Mouse (Mus musculus): ENCODE results near the gene Jade1. TPM values are rescaled to one million over a fixed set of nuclear protein-coding genes. Genes with fewer than 3 reads are reported as not detected.
A peak's percentile ranks its signal among the peaks of the same experiment; 100 is the strongest.

The Jade1 gene
- polyA plus RNA-seq, 1 experiment from 2014 or later = 10.3 TPM

DNA sequence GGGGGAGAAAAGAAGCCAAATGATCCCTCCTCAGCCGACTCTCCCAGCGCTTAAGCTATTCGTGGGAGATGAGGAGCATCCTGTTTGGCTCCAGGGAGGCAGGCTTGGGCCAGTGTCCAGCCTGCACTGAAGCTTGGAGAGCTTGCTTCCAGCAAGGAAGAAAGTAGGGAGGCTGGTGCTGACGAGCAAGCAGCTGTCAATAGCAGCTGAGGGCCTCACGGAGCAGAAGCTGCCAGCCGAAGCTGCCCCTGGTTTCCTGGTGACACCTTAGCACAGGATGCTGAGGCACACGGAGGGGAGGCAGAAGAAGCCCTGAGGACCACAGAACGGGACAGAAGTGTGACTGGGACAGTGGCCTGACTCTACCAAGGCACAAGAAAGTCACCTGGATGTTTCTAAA, 24.0 kb upstream of the Jade1 start:
- no peak overlapping the region for H3K27ac ChIP-seq (ENCODE audit: low read depth)
- DNase-seq = peak; percentile 39
- ATAC-seq (ENCODE audit: insufficient read depth) = no peak
- no peak overlapping the region for H3K9ac ChIP-seq
- no peaks in the 10 kb centered on the region for H3K36me3 ChIP-seq (ENCODE audit: insufficient read depth)
- H3K27me3 ChIP-seq (ENCODE audit: insufficient read depth, low read length) = no peaks in the 10 kb centered on the region
- H3K4me3 ChIP-seq (ENCODE audit: low read depth, low read length) = no peak overlapping the region
- H3K9me3 ChIP-seq (ENCODE audit: low read depth, low read length) = no peaks in the 10 kb centered on the region
- TF ChIP-seq CTCF (IDR thresholded peaks at IDR 0.05; ENCODE audit: low read depth) = no peak
- WGBS = 15% methylated on average over 8 of the region's 8 CpGs
- H3K4me1 ChIP-seq (ENCODE audit: insufficient read depth) = 0 out of 2 replicates have a peak, but pooled peaks cover 12% of the 10 kb centered on the region
- H3K4me2 ChIP-seq = no peak overlapping the region; the same call in 1 of the 2 replicates

DNA sequence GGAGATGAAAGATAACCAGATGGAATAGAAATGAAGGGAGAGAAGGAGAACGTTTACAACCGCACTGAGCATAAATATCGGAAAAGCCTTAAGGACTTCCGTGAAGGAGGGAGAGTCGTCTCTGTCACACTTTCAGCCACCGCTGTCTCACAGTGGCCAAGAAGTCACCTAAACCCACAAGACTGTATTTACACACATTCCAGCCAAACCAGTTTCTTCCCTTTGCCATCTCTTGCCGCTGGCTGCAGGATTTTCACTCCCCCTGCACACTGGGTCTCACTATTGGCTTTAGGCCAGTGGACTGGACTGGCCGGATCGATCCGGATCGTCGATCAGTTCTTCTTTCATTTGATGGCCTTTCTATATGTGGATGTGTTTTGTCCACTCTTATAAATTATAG, 23.4 kb upstream of the Jade1 start:
- WGBS = 39% methylated on average over 12 of the region's 12 CpGs
- ATAC-seq (ENCODE audit: insufficient read depth) (peak; percentile 56; the same call in 1 of the 2 replicates), DNase-seq (peak; percentile 59)
- H3K27me3 ChIP-seq (ENCODE audit: insufficient read depth, low read length) = no peaks in the 10 kb centered on the region
- no peaks in the 10 kb centered on the region for H3K9me3 ChIP-seq (ENCODE audit: low read depth, low read length)
- no peak overlapping the region for H3K27ac ChIP-seq (ENCODE audit: low read depth)
- H3K4me1 ChIP-seq (ENCODE audit: insufficient read depth) = 0 out of 2 replicates have a peak, but pooled peaks cover 12% of the 10 kb centered on the region
- H3K36me3 ChIP-seq (ENCODE audit: insufficient read depth) = no peaks in the 10 kb centered on the region
- no peak overlapping the region for H3K4me3 ChIP-seq (ENCODE audit: low read depth, low read length)
- peak overlapping the region; percentile 25 for H3K4me2 ChIP-seq
- no peak for TF ChIP-seq CTCF (IDR thresholded peaks at IDR 0.05; ENCODE audit: low read depth)
- H3K9ac ChIP-seq = no peak overlapping the region

DNA sequence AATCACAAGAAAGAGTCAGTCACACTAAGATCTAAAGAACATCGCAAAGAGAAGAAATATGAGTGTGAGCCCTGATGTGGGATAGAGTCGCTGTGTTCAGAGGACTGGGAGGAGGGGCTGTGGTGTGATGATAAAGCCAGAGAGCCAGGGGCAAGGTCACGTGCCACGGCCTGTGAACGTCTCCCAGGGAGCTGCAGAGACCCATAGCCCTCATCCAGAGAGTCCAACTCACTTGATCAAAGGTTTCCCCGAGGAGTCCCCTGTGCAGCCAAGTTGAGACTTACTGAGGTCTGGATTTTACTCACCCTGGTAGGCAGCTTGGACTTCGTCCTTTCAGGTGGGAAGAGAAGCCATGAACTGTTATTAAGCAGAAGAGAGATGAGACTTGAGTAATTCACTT, 21.9 kb upstream of the Jade1 start:
- Histone ChIP-seq H3K27me3 (ENCODE audit: insufficient read depth, low read length) (no peaks in the 10 kb centered on the region), H3K4me1 (ENCODE audit: insufficient read depth) (0 out of 2 replicates have a peak, but pooled peaks cover 12% of the 10 kb centered on the region), H3K9ac (no peak overlapping the region), H3K4me2 (no peak overlapping the region), H3K9me3 (ENCODE audit: low read depth, low read length) (no peaks in the 10 kb centered on the region), H3K4me3 (ENCODE audit: low read depth, low read length) (no peak overlapping the region), H3K27ac (ENCODE audit: low read depth) (no peak overlapping the region), H3K36me3 (ENCODE audit: insufficient read depth) (no peaks in the 10 kb centered on the region)
- no peak for TF ChIP-seq CTCF (IDR thresholded peaks at IDR 0.05; ENCODE audit: low read depth)
- whole genome bisulfite sequencing = 30% methylated on average over 7 of the region's 7 CpGs
- DNase-seq (no peak), ATAC-seq (ENCODE audit: insufficient read depth) (no peak)

DNA sequence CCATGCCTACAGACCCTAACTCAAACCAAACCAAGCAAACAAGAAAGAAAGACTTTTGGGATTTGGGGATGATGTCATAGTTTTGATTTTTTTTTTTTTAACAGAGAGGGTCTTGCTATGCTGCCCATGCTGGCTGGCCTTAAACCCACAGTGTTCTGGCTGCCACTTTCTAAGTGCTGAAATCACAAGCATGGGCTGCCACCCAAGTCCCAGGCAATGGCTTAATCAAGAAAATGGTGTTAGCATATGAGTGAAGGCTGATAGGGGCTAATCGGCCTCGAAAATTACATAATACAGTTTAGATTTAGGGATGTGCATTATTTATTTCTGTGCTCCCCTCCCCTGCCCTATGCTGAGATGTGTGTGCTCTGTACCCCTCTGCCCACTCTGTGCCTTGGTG, 17.6 kb upstream of the Jade1 start:
- no peak overlapping the region for H3K27ac ChIP-seq (ENCODE audit: low read depth)
- no peak for TF ChIP-seq CTCF (IDR thresholded peaks at IDR 0.05; ENCODE audit: low read depth)
- no peak for DNase-seq
- no peak overlapping the region for H3K9ac ChIP-seq
- H3K27me3 ChIP-seq (ENCODE audit: insufficient read depth, low read length) = no peaks in the 10 kb centered on the region
- no peaks in the 10 kb centered on the region for H3K36me3 ChIP-seq (ENCODE audit: insufficient read depth)
- no peak overlapping the region for H3K4me3 ChIP-seq (ENCODE audit: low read depth, low read length)
- no peak overlapping the region for H3K4me2 ChIP-seq
- 68% methylated on average over 2 of the region's 2 CpGs for WGBS
- no peak for ATAC-seq (ENCODE audit: insufficient read depth)
- H3K4me1 ChIP-seq (ENCODE audit: insufficient read depth) = 0 out of 2 replicates have a peak, but pooled peaks cover 3% of the 10 kb centered on the region
- H3K9me3 ChIP-seq (ENCODE audit: low read depth, low read length) = no peaks in the 10 kb centered on the region

DNA sequence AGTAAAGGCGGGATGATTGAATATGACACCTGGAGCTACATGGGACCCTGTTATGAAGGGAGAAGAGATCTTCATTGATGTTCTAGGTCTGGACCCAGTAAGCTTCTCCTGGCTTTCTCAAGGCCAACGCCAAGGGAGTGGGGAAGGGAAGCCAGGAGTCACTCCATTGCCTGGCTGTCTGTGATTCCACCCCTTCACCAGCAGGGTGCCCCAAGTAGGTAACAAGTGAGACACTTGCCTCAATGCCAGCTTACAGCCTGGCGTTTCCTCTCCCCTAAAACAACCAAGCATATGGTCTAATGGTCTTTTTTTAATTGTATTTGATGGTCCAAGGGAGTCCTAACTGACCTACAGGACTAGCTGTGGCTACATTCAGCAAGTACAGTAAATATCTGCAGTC, 14.2 kb upstream of the Jade1 start:
- Histone ChIP-seq H3K4me3 (ENCODE audit: low read depth, low read length) (no peak overlapping the region), H3K9me3 (ENCODE audit: low read depth, low read length) (no peaks in the 10 kb centered on the region), H3K9ac (no peak overlapping the region), H3K27ac (ENCODE audit: low read depth) (no peak overlapping the region), H3K27me3 (ENCODE audit: insufficient read depth, low read length) (no peaks in the 10 kb centered on the region), H3K4me1 (ENCODE audit: insufficient read depth) (no peaks in the 10 kb centered on the region), H3K4me2 (no peak overlapping the region), H3K36me3 (ENCODE audit: insufficient read depth) (no peaks in the 10 kb centered on the region)
- DNase-seq (no peak), ATAC-seq (ENCODE audit: insufficient read depth) (no peak)
- TF ChIP-seq CTCF (IDR thresholded peaks at IDR 0.05; ENCODE audit: low read depth) = peak; percentile 45
- WGBS = 75% methylated on average over 3 of the region's 3 CpGs

DNA sequence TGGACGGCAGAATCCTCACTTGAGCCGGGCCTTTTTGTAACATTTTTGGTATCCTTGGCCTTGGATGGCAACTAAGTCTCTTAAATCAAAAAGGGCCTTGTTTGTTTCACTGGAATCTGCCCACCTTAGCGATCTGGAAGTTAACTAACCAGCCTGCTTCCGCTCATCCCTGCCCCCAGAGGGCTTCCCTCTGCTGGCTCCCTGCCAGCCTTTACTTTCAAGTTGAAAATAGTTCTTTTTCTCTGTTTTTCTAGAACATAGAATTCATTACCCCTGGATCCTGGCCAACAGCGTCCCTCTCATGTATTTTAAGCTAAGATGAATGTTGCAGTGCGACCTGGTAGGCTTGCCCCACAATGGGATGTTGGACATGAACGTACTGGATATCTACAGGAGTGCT, 11.1 kb upstream of the Jade1 start:
- Histone ChIP-seq H3K9ac (no peak overlapping the region), H3K9me3 (ENCODE audit: low read depth, low read length) (no peaks in the 10 kb centered on the region), H3K4me2 (no peak overlapping the region), H3K4me1 (ENCODE audit: insufficient read depth) (no peaks in the 10 kb centered on the region), H3K4me3 (ENCODE audit: low read depth, low read length) (no peak overlapping the region), H3K27ac (ENCODE audit: low read depth) (no peak overlapping the region), H3K27me3 (ENCODE audit: insufficient read depth, low read length) (no peaks in the 10 kb centered on the region), H3K36me3 (ENCODE audit: insufficient read depth) (no peaks in the 10 kb centered on the region)
- no peak for ATAC-seq (ENCODE audit: insufficient read depth)
- WGBS = 35% methylated on average over 7 of the region's 7 CpGs
- peak; percentile 77 for DNase-seq
- no peak for TF ChIP-seq CTCF (IDR thresholded peaks at IDR 0.05; ENCODE audit: low read depth)

DNA sequence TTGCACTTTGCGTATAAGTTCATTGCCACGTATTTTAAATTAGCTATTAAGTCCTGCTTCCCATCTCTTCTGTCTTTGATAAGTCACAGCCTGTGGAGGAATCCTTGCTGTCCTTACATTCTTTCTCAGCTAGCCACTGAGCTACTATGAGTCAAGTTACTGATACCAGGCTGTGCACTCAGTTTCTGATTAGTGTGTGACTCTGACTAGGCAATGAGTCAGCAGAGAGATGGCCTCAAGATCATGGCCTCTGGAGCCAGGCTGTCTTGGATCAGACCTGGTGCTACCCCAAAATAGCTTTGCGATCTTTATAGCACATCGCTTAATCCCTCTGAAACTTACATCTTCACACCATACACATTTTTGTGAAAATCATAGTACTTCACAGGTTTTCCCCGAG, 8.2 kb upstream of the Jade1 start:
- ATAC-seq (ENCODE audit: insufficient read depth) = no peak
- Histone ChIP-seq H3K9me3 (ENCODE audit: low read depth, low read length) (no peaks in the 10 kb centered on the region), H3K27ac (ENCODE audit: low read depth) (no peak overlapping the region), H3K9ac (no peak overlapping the region), H3K27me3 (ENCODE audit: insufficient read depth, low read length) (no peaks in the 10 kb centered on the region), H3K4me3 (ENCODE audit: low read depth, low read length) (no peak overlapping the region), H3K4me1 (ENCODE audit: insufficient read depth) (no peaks in the 10 kb centered on the region), H3K4me2 (no peak overlapping the region), H3K36me3 (ENCODE audit: insufficient read depth) (no peaks in the 10 kb centered on the region)
- 88% methylated on average over 5 of the region's 5 CpGs for WGBS
- DNase-seq = no peak
- no peak for TF ChIP-seq CTCF (IDR thresholded peaks at IDR 0.05; ENCODE audit: low read depth)

DNA sequence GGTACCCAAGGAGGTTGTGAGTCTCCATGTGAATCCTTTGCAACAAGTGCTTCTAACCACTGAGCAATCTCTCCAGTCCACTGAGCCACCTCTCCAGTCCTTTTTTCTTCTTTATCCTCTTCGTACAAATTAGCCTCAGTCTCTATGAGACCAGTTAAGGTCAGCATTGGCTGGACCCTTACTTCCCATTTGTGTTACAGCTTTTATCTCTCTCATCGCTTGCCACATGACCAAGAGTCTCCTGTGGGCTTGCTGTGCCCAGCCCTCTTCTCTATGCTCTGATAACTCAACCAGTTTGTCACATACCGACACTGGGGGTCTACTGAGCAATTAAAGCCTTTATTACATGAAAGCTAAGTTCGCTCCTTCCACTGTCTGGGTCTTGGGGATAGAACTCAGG, 7.3 kb upstream of the Jade1 start:
- Histone ChIP-seq H3K9me3 (ENCODE audit: low read depth, low read length) (no peaks in the 10 kb centered on the region), H3K9ac (no peak overlapping the region), H3K27me3 (ENCODE audit: insufficient read depth, low read length) (no peaks in the 10 kb centered on the region), H3K36me3 (ENCODE audit: insufficient read depth) (no peaks in the 10 kb centered on the region), H3K4me3 (ENCODE audit: low read depth, low read length) (no peak overlapping the region), H3K4me1 (ENCODE audit: insufficient read depth) (no peaks in the 10 kb centered on the region), H3K4me2 (no peak overlapping the region), H3K27ac (ENCODE audit: low read depth) (no peak overlapping the region)
- DNase-seq = no peak
- TF ChIP-seq CTCF (IDR thresholded peaks at IDR 0.05; ENCODE audit: low read depth) = no peak
- 88% methylated on average over 4 of the region's 4 CpGs for WGBS
- no peak for ATAC-seq (ENCODE audit: insufficient read depth)

All from lung, embryonic 14.5 days (tissue).